Mouse (Mus musculus) hindbrain, postnatal 0 days (tissue): ENCODE data around the gene Ociad2. TPM values are rescaled to one million over a fixed set of nuclear protein-coding genes. Genes with fewer than 3 reads are reported as not detected.

Experiments
- ATAC-seq: fragments of 200-750 bp; cut with Nextera tagmentation; 2 replicates; pipeline ENCODE4 v1.8.0; 2017; ENCODE audit warnings: mild to moderate bottlenecking, moderate TSS enrichment, moderate library complexity
- DNase-seq: peaks from one replicate; pipeline ENCODE4 v3.0.0-alpha.2; 2015; ENCODE audit warnings: low spot score
- H3K27ac ChIP-seq: fragments of 300-500 bp; sonication (generic); 2 replicates; pipeline ENCODE4 v1.5.1; 2014; ENCODE audit warnings: mild to moderate bottlenecking
- H3K27me3 ChIP-seq: fragments of 300-500 bp; sonication (generic); 2 replicates; pipeline ENCODE4 v1.6.1; 2014; ENCODE audit warnings: low read length, mixed read lengths; ENCODE audit not compliant: insufficient read depth
- H3K36me3 ChIP-seq: fragments of 300-500 bp; sonication (generic); 2 replicates; pipeline ENCODE4 v1.6.1; 2014; ENCODE audit warnings: low read length, mixed read lengths; ENCODE audit not compliant: insufficient read depth
- H3K4me1 ChIP-seq: fragments of 300-500 bp; sonication (generic); 2 replicates; pipeline ENCODE4 v1.6.1; 2014; ENCODE audit warnings: antibody characterized with exemption, low read length, mixed read lengths; ENCODE audit not compliant: insufficient read depth
- H3K4me2 ChIP-seq: fragments of 300-500 bp; sonication (generic); 2 replicates; pipeline ENCODE4 v1.6.1; 2014; ENCODE audit warnings: low read depth, mild to moderate bottlenecking, low read length, moderate library complexity, mixed read lengths
- H3K4me3 ChIP-seq: fragments of 300-500 bp; sonication (generic); 2 replicates; pipeline ENCODE4 v1.5.1; 2014; ENCODE audit warnings: low read length
- H3K9ac ChIP-seq: fragments of 300-500 bp; sonication (generic); replicated peaks from 2 replicates; pipeline ENCODE4 v1.6.1; 2014; ENCODE audit warnings: mild to moderate bottlenecking, low read length, moderate library complexity, mixed read lengths
- H3K9me3 ChIP-seq: fragments of 300-500 bp; sonication (generic); 2 replicates; pipeline ENCODE4 v1.6.1; 2016; ENCODE audit warnings: low read length, mixed read lengths
- CTCF ChIP-seq: IDR thresholded peaks from 2 replicates; pipeline ENCODE4 v1.5.1; 2016; ENCODE audit warnings: antibody characterized with exemption, control low read depth, low read depth
- WGBS: fragments of 180-500 bp; shearing (Covaris S2); extraction: QIAGEN DNeasy Blood & Tissue Kit; methylation state at CpG from one replicate; pipeline ENCODE4 v1.1.7; 2014; 5-methylcytosine and 5-hydroxymethylcytosine counted together
- polyA plus RNA-seq: library from polyadenylated mRNA; unstranded; fragments of >200 nt; fragmentation: Nextera tagmentation; extraction: Ambion mirVana; gene quantifications from 2 replicates; pipeline ENCODE4 v1.2.1, GENCODE M21; 2015
- total RNA-seq: library from RNA; depleted of rRNA; stranded (reverse); fragments of >200 nt; gene quantifications from 2 replicates; pipeline ENCODE4 v1.2.3, GENCODE M21; 2014

Gene Ociad2
- total and polyA plus RNA-seq, 2 experiments from 2014 or later, result 15.7 to 31.3 TPM

DNA sequence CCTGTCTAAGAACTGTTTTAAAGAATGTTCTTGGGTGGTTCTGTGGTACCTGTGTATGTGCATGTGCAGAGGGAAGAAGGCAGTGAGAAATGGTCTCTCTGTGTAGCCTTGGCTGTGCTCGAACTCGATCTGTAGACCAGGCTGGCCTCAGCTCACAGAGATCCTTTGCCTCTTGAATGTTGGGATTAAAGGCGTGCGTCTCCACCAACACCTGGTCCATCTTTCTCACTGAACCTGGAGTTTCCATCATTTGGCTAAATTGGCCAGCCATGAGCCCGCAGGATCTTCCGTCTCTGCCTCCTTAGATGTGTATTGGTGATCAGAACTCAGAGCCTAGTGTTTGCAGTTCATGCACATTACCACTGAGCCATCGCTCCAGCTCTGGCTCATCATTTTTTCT is 45.8 kb downstream of the Ociad2 start:
- no peaks in the 10 kb centered on the region for H3K9me3 ChIP-seq
- H3K4me3 ChIP-seq, result no peak overlapping the region
- no peaks in the 10 kb centered on the region for H3K4me1 ChIP-seq
- H3K27ac ChIP-seq, result no peak overlapping the region
- no peak overlapping the region for H3K4me2 ChIP-seq
- 95% methylated on average over 7 of the region's 7 CpGs for WGBS
- DNase-seq (no peak), ATAC-seq (no peak)
- TF ChIP-seq CTCF, result no peak
- no peak overlapping the region for H3K9ac ChIP-seq
- H3K27me3 ChIP-seq, result no peaks in the 10 kb centered on the region
- peaks cover 11% of the 10 kb centered on the region; the same call in 1 of the 2 replicates for H3K36me3 ChIP-seq

DNA sequence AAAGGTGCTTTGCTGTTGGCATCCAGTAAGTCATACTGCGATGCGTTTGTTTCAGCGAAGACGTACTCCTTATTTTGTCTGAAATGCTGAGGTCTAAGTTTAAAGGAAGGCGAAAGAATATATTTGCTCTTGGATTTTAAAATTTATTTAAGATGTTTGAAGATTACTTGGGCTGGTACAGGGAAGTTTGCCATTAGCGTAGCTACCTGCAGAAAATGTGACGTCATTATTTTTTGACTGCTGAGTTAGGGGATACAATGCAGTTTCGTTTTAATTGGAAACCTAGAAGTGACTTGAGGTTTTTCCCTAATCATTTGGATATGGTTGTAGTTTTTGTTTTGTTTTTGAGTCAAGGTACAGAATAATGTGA is 47.4 kb downstream of the Ociad2 start:
- Histone ChIP-seq H3K36me3 (peaks cover 7% of the 10 kb centered on the region; the same call in 1 of the 2 replicates), H3K27ac (no peak overlapping the region; the same call in 1 of the 2 replicates), H3K9me3 (no peaks in the 10 kb centered on the region), H3K4me2 (peak overlapping the region; percentile 59), H3K9ac (peak overlapping the region; percentile 98), H3K27me3 (no peaks in the 10 kb centered on the region), H3K4me1 (no peaks in the 10 kb centered on the region), H3K4me3 (peak overlapping the region; percentile 84)
- DNase-seq, result no peak
- TF ChIP-seq CTCF, result no peak
- WGBS, result 14% methylated on average over 8 of the region's 8 CpGs
- no peak for ATAC-seq

DNA sequence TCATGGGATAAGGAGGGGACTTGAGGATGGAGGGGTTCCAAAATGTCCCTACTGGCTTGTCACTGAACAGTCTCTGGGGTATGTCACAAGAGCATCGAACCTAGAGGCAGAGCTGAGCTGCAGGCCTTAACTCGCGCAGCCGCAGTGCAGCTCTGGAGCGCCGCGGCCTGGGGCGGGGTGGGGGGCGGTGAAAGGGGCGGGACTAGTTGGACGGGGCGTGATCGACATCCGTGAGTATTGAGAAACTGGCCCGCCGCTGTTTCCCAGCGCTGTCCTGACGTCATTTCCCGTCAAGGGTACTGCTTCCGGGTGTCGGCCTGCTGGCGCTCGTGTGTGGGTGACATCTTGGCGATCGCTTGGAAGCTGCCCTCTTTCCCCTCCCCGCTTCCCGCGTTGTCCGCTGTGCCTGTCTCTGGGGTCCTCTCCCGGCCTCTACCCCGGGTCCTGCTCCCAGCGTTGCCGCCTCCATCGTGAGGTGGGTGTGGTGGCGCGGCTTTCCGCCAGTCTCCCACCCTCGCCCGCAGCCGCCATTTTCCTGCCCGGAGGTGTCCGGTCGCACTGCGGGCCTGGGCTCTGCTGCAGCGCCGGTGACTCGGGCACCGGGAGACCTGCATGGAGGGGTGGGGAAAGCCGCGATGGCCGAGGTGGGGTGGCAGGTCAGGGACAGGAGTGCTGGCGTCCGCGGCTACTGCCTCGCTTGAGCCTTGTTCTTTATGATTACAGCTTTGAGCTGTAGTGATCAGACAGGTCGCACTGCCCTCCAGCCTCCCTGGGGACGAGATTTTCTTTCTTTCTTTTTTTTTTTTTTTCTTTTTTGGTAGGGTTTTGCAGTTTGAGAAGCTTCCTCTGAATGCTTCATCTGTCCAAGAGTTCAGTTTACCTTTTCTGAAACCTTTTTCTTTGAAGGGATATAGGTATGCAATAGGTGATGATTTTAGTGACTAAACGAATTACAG is 48.0 kb downstream of the Ociad2 start, which contains the start of gene Ociad1:
Gene Ociad1, plus strand, starts transcription at position 283 of the 956 bp plus-strand sequence.
- peaks cover 7% of the 10 kb centered on the region; the same call in 1 of the 2 replicates for H3K36me3 ChIP-seq
- H3K4me3 ChIP-seq, result peak within 1 kb of the TSS; percentile 84
- no peaks in the 10 kb centered on the region for H3K27me3 ChIP-seq
- ATAC-seq, result peak; percentile 100
- WGBS, result under 1% methylated on average over 58 of the region's 58 CpGs
- no peaks in the 10 kb centered on the region for H3K4me1 ChIP-seq
- DNase-seq, result peak; percentile 99
- H3K4me2 ChIP-seq, result peak within 1 kb of the TSS; percentile 59
- no peaks in the 10 kb centered on the region for H3K9me3 ChIP-seq
- peak within 1 kb of the TSS; percentile 98 for H3K27ac ChIP-seq
- peak; percentile 41 for TF ChIP-seq CTCF
- peak within 1 kb of the TSS; percentile 98 for H3K9ac ChIP-seq

DNA sequence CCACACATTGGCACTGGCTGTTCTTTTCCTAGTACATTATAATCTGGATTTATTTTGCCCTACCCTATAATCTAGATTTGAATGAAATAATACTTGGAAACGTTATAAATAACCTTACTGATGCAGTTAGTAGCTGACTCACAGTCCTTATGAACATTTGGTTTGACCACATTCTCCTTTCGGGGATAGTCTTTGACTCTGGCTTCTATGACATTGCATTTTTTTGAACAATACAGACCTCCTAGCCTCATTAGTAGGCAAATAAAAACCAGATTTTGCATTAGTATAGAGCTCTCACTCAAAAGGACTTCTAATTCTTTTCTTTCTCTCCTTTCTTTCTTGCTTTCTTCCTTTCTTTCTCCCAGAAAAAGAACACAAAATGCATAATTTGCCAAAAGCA is 50.9 kb downstream of the Ociad2 start:
- H3K4me3 ChIP-seq, result no peak overlapping the region
- H3K36me3 ChIP-seq, result no peaks in the 10 kb centered on the region
- H3K27me3 ChIP-seq, result no peaks in the 10 kb centered on the region
- H3K9ac ChIP-seq, result no peak overlapping the region
- H3K9me3 ChIP-seq, result no peaks in the 10 kb centered on the region
- H3K4me1 ChIP-seq, result no peaks in the 10 kb centered on the region
- no peak overlapping the region for H3K27ac ChIP-seq
- 67% methylated on average over 2 of the region's 2 CpGs for WGBS
- no peak overlapping the region for H3K4me2 ChIP-seq
- ATAC-seq (no peak), DNase-seq (no peak)
- TF ChIP-seq CTCF, result no peak

DNA sequence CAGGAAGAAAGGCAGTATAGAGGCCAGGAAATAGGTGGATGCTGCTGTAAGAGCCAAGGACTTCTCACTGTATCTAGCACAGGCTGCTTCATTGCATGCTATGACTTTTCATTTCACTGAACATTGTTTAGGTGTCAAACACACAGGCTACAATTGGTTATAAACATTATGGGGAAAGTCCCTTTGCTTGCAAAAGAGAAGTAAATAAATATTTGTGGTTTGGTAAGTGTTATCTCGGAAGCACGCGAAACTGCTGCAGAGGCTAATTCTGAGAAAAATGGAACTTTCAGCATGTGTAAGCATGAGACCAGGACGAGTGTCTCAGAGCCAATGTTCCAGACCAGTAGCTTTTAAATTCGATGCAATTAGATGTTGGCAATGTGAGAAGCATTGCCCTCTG is 54.2 kb downstream of the Ociad2 start:
- no peak overlapping the region for H3K9ac ChIP-seq
- no peak overlapping the region for H3K27ac ChIP-seq
- H3K4me3 ChIP-seq, result no peak overlapping the region
- H3K9me3 ChIP-seq, result no peaks in the 10 kb centered on the region
- H3K4me1 ChIP-seq, result no peaks in the 10 kb centered on the region
- no peak for TF ChIP-seq CTCF
- no peaks in the 10 kb centered on the region for H3K27me3 ChIP-seq
- H3K36me3 ChIP-seq, result no peaks in the 10 kb centered on the region
- H3K4me2 ChIP-seq, result no peak overlapping the region
- DNase-seq (no peak), ATAC-seq (no peak)
- WGBS, result 80% methylated on average over 5 of the region's 5 CpGs

DNA sequence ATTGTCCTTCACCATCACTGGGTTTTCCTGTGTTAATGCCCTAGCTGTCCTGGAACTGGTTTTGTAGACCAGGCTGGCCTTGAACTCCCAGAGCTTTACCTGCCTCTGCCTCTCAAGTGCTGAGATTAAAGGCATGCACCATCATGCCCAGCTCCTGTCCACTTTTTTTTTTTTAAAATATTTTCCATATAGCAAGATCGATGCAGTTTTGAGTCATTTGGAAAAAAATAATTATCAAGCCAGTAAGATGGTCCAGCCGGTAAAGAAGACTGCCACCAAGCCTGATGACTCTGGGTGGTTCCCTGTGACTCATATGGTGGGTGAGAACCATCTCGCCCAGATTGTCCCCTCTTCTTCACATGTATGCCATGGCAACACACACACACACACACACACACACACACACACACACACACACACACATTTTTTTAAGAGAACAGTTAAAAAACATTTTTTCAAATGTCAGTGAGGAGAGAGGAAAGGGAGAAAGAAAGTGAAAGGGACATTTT is 55.3 kb downstream of the Ociad2 start:
- H3K4me1 ChIP-seq, result no peaks in the 10 kb centered on the region
- WGBS, result 92% methylated on average over 3 of the region's 3 CpGs
- no peak for DNase-seq
- ATAC-seq, result no peak
- TF ChIP-seq CTCF, result no peak
- H3K4me2 ChIP-seq, result no peak overlapping the region
- H3K27me3 ChIP-seq, result no peaks in the 10 kb centered on the region
- H3K9ac ChIP-seq, result no peak overlapping the region
- no peak overlapping the region for H3K4me3 ChIP-seq
- H3K9me3 ChIP-seq, result no peaks in the 10 kb centered on the region
- no peaks in the 10 kb centered on the region for H3K36me3 ChIP-seq
- H3K27ac ChIP-seq, result no peak overlapping the region

DNA sequence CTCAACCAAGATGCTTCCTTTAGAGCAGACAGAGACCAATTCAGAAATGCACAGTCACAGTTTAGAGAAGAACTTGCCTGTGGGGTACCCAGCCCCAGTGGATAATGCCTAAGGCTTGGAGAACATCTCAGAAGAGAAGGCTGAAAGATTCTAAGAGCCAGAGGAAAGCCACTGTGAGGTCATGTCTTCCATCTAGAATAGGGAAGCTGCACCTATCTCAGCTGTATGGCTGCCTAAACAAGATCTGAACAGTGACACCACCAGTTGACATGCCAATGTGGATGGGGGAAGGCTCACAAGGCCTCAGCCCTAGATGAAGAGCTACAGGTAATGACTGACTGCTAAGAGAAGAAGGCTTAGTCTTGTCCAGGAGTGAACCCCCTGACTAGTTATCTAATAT is 56.8 kb downstream of the Ociad2 start:
- DNase-seq (no peak), ATAC-seq (no peak)
- no peaks in the 10 kb centered on the region for H3K36me3 ChIP-seq
- H3K9me3 ChIP-seq, result no peaks in the 10 kb centered on the region
- no peaks in the 10 kb centered on the region for H3K4me1 ChIP-seq
- no peak overlapping the region for H3K4me2 ChIP-seq
- no peak overlapping the region for H3K4me3 ChIP-seq
- no peak overlapping the region for H3K9ac ChIP-seq
- H3K27ac ChIP-seq, result no peak overlapping the region
- TF ChIP-seq CTCF, result no peak
- no peaks in the 10 kb centered on the region for H3K27me3 ChIP-seq
